Mouse (Mus musculus): ENCODE data around the gene E130308A19Rik. TPM values are rescaled to one million over a fixed set of nuclear protein-coding genes. Genes with fewer than 3 reads are reported as not detected.

The E130308A19Rik gene
- polyA plus RNA-seq, 1 experiment from 2014 or later: 17.7 TPM

DNA sequence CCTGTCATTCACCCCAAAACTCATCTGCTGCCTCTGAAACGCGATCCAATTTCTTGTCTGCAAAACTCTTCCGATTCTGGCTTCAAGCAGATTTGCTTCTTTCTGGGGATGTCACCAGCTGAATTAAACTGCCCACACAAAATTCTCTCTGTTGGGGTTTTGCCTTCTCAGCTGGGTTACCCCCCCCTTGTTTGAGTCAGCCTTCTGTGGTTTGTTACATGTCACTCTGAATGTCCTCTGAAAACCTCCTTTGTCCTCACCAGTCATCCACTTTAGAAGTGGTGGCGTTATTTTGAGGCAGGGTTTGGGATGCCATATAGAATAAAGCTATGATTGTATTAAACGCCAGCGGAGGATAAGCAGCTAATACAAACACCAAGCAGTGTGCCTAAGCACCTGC is 176.1 kb downstream of the E130308A19Rik start:
- WGBS: 81% methylated on average over 6 of the region's 6 CpGs
- Histone ChIP-seq H3K4me3 (replicated peaks) (no peak overlapping the region), H3K4me1 (0 out of 2 replicates have a peak, but pooled peaks cover 4% of the 10 kb centered on the region), H3K4me2 (no peak overlapping the region), H3K27me3 (replicated peaks) (no peaks in the 10 kb centered on the region), H3K27ac (no peak overlapping the region), H3K9ac (no peak overlapping the region), H3K9me3 (no peaks in the 10 kb centered on the region), H3K36me3 (no peaks in the 10 kb centered on the region)
- no peak for ATAC-seq (ENCODE audit: insufficient read depth, low FRiP score, low read depth)

DNA sequence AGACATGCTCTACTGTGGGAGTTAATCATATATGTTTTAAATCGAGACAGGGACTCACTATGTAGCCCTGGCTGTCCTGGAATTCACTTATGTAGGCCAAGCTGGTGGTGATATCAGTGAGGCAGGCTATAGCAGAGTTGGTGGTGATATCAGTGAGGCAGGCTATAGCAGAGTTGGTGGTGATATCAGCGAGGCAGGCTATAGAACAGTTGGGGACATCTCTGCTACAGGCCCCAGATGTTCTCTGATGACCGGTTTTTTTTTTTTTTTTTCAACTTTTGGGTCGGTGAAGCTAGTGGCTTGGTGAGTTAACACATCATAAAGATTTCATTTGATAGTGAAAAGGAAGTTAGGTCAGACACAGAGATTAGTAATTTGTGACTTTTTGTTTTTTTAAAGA is 176.8 kb downstream of the E130308A19Rik start:
- Histone ChIP-seq H3K9me3 (no peaks in the 10 kb centered on the region), H3K9ac (no peak overlapping the region), H3K4me2 (no peak overlapping the region), H3K36me3 (no peaks in the 10 kb centered on the region), H3K27me3 (replicated peaks) (no peaks in the 10 kb centered on the region), H3K4me3 (replicated peaks) (no peak overlapping the region), H3K4me1 (0 out of 2 replicates have a peak, but pooled peaks cover 4% of the 10 kb centered on the region), H3K27ac (no peak overlapping the region)
- ATAC-seq (ENCODE audit: insufficient read depth, low FRiP score, low read depth): no peak; the same call in 1 of the 2 replicates
- 66% methylated on average over 4 of the region's 4 CpGs for WGBS

GRCm38 (mm10) chr4:59803358-59803757 is 177.3 kb downstream of the E130308A19Rik start:
- Histone ChIP-seq H3K36me3 (no peaks in the 10 kb centered on the region), H3K4me1 (0 out of 2 replicates have a peak, but pooled peaks cover 4% of the 10 kb centered on the region), H3K27me3 (replicated peaks) (no peaks in the 10 kb centered on the region), H3K9ac (no peak overlapping the region), H3K9me3 (no peaks in the 10 kb centered on the region), H3K4me3 (replicated peaks) (no peak overlapping the region), H3K4me2 (no peak overlapping the region), H3K27ac (no peak overlapping the region)
- WGBS: 69% methylated on average over 5 of the region's 5 CpGs
- ATAC-seq (ENCODE audit: insufficient read depth, low FRiP score, low read depth): no peak

DNA sequence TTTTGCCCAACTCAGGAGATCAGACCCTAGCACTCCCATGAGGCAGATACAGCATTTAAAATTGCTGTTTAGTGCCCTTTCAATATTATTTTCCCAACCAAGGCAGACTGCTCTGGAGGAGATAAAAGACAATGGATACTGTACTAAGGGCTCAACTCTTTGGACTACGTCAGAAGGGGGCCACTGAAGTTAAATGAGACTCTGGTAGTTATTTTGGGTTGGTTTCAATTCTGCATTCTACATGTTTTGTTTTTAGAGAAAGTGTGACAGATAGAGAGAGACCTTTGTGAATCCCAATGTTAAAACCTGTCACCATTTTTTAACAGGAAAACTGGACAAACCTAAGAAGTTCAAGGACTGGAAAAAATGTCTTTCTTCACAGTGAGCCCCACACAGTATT is 178.7 kb downstream of the E130308A19Rik start:
- Histone ChIP-seq H3K4me1 (0 out of 2 replicates have a peak, but pooled peaks cover 4% of the 10 kb centered on the region), H3K36me3 (no peaks in the 10 kb centered on the region), H3K9ac (0 out of 2 replicates have a peak overlapping the region, but pooled peaks have one; percentile 5), H3K9me3 (no peaks in the 10 kb centered on the region), H3K4me3 (replicated peaks) (peak overlapping the region; percentile 59; the same call in 1 of the 2 replicates), H3K27me3 (replicated peaks) (no peaks in the 10 kb centered on the region), H3K27ac (no peak overlapping the region), H3K4me2 (peak overlapping the region; percentile 96)
- ATAC-seq (ENCODE audit: insufficient read depth, low FRiP score, low read depth): no peak
- 85% methylated on average over 1 of the region's 1 CpGs for WGBS

DNA sequence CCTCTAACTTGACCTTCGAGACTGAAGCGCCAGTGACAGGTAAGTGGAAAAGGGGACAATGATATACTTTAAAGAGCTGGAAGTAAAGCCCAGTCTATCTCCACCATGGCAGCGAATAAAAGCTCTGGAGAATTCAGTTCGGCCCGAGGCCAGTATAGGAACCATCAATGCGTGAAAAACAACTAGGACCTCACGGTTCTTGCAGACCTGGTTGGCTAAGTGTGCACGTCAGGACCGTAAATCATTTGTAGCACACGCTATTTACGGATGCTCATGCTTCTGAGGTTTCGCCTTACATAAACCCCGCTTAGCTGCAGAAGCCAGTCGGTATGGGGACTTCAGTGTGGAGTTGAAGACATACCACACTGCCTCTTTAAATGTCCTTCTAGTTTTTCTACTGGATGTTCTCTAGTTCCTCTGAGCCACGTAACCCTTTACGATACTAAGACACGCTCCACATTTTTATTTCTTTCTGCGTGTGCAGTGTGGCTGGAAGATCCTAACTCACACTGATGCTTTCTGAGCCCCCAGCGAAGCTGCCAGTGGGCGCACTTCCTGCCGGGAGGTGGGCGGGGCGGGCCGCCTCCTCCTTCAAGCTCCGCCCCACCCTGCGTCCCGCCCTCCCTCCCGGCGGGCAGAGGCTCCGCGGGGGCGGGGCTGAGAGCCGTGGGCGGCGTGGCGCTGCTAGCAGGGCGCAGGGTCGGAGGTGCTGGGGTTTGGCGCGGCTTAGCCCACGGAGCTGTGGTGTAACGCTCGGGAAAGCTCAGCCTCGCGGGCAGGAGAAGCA is 179.4 kb downstream of the E130308A19Rik start, which contains the start of gene Snx30:
TSS of gene Snx30 (plus strand) at position 660 of the 787 bp plus-strand sequence.
- H3K4me1 ChIP-seq: 0 out of 2 replicates have a peak, but pooled peaks cover 4% of the 10 kb centered on the region
- no peaks in the 10 kb centered on the region for H3K27me3 ChIP-seq (replicated peaks)
- peak within 1 kb of the TSS; percentile 85 for H3K27ac ChIP-seq
- peak within 1 kb of the TSS; percentile 87 for H3K9ac ChIP-seq
- no peaks in the 10 kb centered on the region for H3K9me3 ChIP-seq
- WGBS: 3% methylated on average over 44 of the region's 45 CpGs
- peak within 1 kb of the TSS; percentile 96 for H3K4me2 ChIP-seq
- peak within 1 kb of the TSS; percentile 59 for H3K4me3 ChIP-seq (replicated peaks)
- H3K36me3 ChIP-seq: no peaks in the 10 kb centered on the region
- ATAC-seq (ENCODE audit: insufficient read depth, low FRiP score, low read depth): peak; percentile 91

- ATAC-seq (ENCODE audit: insufficient read depth, low FRiP score, low read depth): peak; percentile 60
- Histone ChIP-seq H3K9ac (peak overlapping the region; percentile 87), H3K27ac (peak overlapping the region; percentile 85), H3K4me1 (0 out of 2 replicates have a peak, but pooled peaks cover 4% of the 10 kb centered on the region), H3K27me3 (replicated peaks) (no peaks in the 10 kb centered on the region), H3K9me3 (no peaks in the 10 kb centered on the region), H3K36me3 (no peaks in the 10 kb centered on the region), H3K4me3 (replicated peaks) (peak overlapping the region; percentile 59), H3K4me2 (peak overlapping the region; percentile 96)
- WGBS: under 1% methylated on average over 58 of the region's 58 CpGs
Measured at GRCm38 (mm10) chr4:59805968-59806878, 180.2 kb downstream of the E130308A19Rik start.

GRCm38 (mm10) chr4:59806879-59807195 is 180.8 kb downstream of the E130308A19Rik start:
- no peak for ATAC-seq (ENCODE audit: insufficient read depth, low FRiP score, low read depth)
- 0 out of 2 replicates have a peak overlapping the region, but pooled peaks have one; percentile 9 for H3K27ac ChIP-seq
- 0 out of 2 replicates have a peak, but pooled peaks cover 4% of the 10 kb centered on the region for H3K4me1 ChIP-seq

DNA sequence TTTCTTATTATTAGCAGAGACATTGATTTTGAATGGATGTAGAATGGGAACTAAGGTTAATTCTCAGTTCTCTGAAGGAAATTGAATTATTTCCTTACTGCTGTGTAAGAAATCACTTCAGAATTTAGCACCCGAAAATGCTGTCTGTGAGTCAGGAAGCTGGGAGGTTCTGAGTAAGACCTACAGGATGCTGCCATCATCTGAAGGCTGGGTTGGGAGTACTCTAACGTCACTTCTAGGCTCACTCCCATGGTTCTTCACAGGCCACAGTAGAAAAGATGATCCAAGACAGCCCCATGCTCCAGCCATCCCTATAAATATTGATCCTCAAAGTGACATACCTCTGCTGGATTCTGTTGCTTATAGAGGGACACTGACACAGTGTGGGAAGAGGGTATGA is 181.5 kb downstream of the E130308A19Rik start:
- H3K9me3 ChIP-seq: no peaks in the 10 kb centered on the region
- H3K4me1 ChIP-seq: 0 out of 2 replicates have a peak, but pooled peaks cover 4% of the 10 kb centered on the region
- H3K4me3 ChIP-seq (replicated peaks): no peak overlapping the region
- H3K27me3 ChIP-seq (replicated peaks): no peaks in the 10 kb centered on the region
- no peak overlapping the region for H3K4me2 ChIP-seq
- ATAC-seq (ENCODE audit: insufficient read depth, low FRiP score, low read depth): no peak
- no peak overlapping the region for H3K27ac ChIP-seq
- 80% methylated on average over 2 of the region's 2 CpGs for WGBS
- no peaks in the 10 kb centered on the region for H3K36me3 ChIP-seq
- no peak overlapping the region for H3K9ac ChIP-seq

More at GRCm38 (mm10) chr4:59806879-59807195, 180.8 kb downstream of the E130308A19Rik start:
- 7% methylated on average over 9 of the region's 9 CpGs for WGBS
- Histone ChIP-seq H3K4me3 (replicated peaks) (peak overlapping the region; percentile 59), H3K9me3 (no peaks in the 10 kb centered on the region), H3K9ac (no peak overlapping the region), H3K27me3 (replicated peaks) (no peaks in the 10 kb centered on the region), H3K4me2 (peak overlapping the region; percentile 96), H3K36me3 (no peaks in the 10 kb centered on the region)

DNA sequence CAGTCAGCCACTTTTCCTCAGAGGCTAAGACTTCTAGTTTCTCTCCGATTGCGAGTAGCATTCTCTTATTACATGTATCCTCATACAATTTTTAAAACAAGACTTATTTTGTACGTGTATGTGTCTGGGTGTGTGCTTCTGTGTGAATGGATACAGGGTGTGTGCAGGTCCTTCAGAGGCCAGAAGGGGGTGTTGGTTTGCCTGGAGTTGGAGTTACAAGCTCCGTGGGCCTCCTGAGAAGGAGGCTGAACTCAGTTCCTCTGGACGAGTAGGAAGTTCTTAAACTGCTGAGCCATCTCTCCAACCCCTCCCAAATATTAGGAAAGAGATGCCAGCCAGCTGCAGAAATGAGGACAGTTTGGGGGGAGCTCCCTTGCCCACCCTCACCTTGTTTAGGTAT is 182.4 kb downstream of the E130308A19Rik start:
- no peaks in the 10 kb centered on the region for H3K27me3 ChIP-seq (replicated peaks)
- no peaks in the 10 kb centered on the region for H3K36me3 ChIP-seq
- H3K27ac ChIP-seq: no peak overlapping the region
- no peak overlapping the region for H3K4me2 ChIP-seq
- no peak overlapping the region for H3K9ac ChIP-seq
- no peak for ATAC-seq (ENCODE audit: insufficient read depth, low FRiP score, low read depth)
- H3K4me1 ChIP-seq: 0 out of 2 replicates have a peak, but pooled peaks cover 4% of the 10 kb centered on the region
- no peaks in the 10 kb centered on the region for H3K9me3 ChIP-seq
- H3K4me3 ChIP-seq (replicated peaks): no peak overlapping the region
- WGBS: 82% methylated on average over 5 of the region's 5 CpGs

Data from stomach, embryonic 15.5 days (tissue).